Mouse (Mus musculus) gastrocnemius, postnatal 36 days (tissue): Measurements from ENCODE around the gene AL731706.1. TPM values are rescaled to one million over a fixed set of nuclear protein-coding genes. Genes with fewer than 3 reads are reported as not detected.
"Not testable (repeated sequence)": the region's sequence is repeated elsewhere in the genome, so short reads cannot be mapped to it uniquely, and the experiment has no call there.

ENCODE experiments used
- DNase-seq, 2 experiments: peaks; one replicate each; pipeline ENCODE4 v3.0.0; 2022
- intact Hi-C: fragments of 180-260 bp; cut with DNase I; formaldehyde crosslinking; loops from one replicate; pipeline ENCODE4 v1.15.1; 2025
- long read RNA-seq, 2 experiments: library from polyadenylated mRNA; stranded (forward); transcript quantifications; one replicate each; pipeline ENCODE4 v2.0.0; 2021
- total RNA-seq, 2 experiments: library from RNA; stranded (reverse); gene quantifications; 2 replicates each; pipeline ENCODE4 v1.2.3; 2021

Gene AL731706.1
- 10 to 100 TPM; 17.4 to 22.4 TPM for total RNA-seq
- long read RNA-seq, experiment 1, transcript AL731706.1-201 (3 exons, 944 nt), result major isoform, 89 of 91 reads
- long read RNA-seq, experiment 1, partial matches to known transcripts, result 2 of 91 reads
- long read RNA-seq, experiment 1, other reads (novel, unspliced or antisense), result 0 of 91 reads
- long read RNA-seq, experiment 2, transcript AL731706.1-201 (3 exons, 944 nt), result major isoform, 119 of 121 reads
- long read RNA-seq, experiment 2, partial matches to known transcripts, result 2 of 121 reads
- long read RNA-seq, experiment 2, other reads (novel, unspliced or antisense), result 0 of 121 reads

DNA sequence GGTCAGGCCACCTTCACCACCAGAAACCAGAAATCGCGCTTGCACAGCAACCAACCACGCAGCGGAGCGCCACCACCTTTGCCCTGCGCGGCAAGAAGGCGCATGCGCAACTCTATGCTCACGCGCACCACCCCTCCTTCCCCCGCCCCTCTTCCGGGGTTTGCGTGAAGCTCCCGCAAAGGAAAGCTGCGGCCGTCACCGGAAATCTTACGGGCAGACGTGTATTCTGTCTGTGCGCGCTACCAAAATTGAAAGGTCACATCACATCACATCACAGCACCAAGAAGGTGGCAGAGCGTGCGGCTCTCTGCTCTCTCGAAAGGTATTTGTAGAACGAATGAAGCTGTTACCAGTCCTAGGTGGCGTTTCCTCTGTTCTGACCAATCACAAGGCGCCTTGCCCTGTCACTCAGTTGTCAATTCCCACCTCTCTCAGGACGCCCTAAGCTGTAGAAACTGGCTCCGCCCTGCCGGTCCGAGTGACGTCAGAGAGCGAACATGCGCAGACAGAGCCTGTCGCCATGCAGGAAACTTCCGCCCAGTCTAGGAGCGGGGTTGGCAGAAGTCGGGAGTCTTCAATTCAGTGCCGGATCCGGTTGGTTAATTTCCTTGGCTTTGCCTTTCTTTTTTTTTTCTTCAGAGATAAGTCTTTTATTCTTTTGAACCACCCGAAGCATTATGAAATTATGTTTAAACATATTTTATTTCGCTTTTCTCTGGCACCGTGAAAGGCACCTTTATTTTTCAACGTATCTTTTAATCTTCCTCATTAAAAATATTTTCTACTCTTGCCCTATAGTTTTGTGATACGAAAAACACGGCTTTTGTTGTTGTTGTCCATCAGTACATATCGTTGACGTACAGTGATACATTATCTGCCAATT is at the start of gene AL731706.1, which contains the start of the genes Slx4ip and Mkks:
Gene AL731706.1, minus strand, starts transcription at position 322 of the 883 bp plus-strand sequence.
Gene Slx4ip, plus strand, starts transcription at position 151 of the 883 bp plus-strand sequence.
Gene Mkks, minus strand, starts transcription at position 322 of the 883 bp plus-strand sequence.
- peak; percentile 98 to 99 for DNase-seq
- intact Hi-C loops, result loop anchor here (5.0 kb wide), 1 partner anchor 221 kb away; no protein-coding TSS in a partner anchor

DNA sequence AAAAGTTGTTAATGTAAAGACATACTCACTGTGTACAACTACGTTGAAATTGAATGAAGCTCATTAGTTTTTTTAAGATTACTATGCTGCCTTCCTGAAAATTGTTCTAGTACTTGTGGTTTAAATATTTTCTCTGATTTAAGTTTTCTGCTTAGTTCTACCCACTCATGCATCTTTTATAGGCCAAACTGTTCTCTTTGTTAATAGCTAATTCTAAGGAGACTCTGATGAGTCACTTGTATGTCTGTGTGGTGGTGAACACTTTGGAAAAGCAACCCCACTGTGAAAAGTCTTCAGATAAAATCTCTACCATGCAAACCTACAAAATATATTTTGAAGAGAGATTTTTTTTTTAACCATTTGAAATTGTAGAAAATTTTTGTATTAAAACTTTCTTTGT is 47.1 kb upstream of the AL731706.1 start:
- DNase-seq, result no peak
- intact Hi-C loops, result no loop called here

DNA sequence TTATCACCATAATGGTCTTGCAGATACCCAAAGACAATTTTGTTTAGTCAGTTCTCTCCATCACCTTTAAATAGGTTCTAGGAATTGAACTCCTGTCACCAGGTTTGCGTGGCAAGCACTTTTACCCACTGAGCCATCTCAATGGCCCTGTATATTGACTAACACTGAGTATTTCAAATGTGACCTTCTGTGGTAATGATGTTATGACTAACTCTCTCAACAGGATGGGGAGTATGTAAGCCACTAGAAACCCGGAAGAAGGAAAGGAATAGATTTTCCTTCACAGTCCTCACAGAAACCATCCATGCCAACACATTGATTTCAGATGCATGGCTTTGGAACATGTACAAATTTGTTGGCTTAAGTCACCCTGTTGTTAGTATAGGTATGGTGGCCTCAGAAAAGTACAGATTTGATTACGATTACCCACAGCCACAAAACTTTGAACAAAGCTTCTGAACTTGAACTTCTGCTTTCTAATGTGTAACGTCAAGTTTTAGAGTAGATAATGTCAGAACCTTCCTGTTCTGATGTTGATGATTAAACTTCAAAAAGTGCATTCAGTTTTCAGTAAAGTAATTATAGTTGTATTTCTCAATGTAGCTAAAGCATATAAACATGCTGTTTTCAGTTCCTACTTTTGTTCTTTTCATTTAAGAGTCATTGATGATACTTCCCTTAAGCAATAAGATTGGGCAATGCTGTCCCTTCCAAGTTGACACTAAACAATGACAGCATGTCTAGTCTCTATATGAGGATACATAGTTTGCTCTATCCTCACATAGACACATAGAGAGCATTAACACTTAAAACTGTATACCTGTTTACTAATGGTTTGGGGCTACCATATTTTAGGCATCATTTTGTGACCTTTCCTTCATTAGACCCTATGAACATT is 45.5 kb upstream of the AL731706.1 start:
- intact Hi-C loops, result no loop called here
- no peak for DNase-seq

DNA sequence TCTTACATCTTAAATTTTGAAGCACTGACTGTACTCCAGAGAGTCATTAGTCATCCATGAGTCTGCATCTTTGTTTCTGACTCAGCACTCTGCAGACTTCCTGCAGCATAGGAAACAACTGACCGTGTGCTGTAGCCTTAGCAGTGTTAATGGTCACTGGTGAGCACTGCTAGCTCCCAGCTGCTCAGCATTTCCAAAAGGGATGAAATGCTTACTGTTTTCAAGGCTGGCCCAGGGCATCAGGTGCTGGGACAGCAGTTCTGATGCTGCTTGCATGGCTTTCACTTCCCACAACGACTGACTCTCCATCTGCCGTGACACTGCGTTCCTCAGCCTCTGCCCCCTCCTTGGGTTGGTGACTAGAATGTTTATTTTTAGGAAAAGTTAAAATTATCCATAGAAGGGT is 29.8 kb upstream of the AL731706.1 start:
- intact Hi-C loops, result no loop called here
- DNase-seq, result no peak

DNA sequence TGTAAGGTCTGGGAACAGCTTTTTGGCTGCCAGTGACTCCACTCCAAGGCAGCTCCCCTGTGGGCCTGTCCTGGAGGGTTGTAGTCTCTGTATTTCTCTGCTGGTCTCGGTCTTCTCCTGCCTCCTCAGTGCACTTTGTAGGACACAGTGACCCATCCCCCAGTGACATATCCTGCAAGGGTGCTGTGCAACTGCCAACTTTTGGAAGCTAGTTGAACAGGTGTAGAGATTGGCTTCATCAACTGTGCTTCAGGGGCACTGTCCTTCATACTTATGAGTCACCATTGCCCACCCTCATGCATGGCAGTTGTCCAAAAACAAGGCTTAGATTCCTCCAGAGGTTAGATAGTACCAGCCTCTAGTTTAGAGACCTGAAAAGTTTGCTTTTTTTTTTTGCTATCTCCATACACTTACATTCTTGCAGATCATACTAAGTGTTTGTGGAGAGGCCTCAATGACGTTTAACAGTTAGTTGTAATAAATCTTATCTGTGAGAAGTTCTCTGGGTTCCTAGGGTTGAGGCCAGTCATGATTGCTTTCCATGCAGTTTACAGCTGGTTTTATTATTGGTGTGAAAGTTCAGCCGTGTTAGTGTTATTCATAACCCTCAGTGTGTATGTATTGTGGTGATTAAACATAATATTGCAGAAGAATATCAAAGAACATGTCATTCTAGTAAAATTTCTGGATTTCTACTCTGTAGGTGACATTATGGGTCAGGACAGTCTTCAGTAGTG is 29.2 kb upstream of the AL731706.1 start:
- intact Hi-C loops, result no loop called here
- no peak for DNase-seq

DNA sequence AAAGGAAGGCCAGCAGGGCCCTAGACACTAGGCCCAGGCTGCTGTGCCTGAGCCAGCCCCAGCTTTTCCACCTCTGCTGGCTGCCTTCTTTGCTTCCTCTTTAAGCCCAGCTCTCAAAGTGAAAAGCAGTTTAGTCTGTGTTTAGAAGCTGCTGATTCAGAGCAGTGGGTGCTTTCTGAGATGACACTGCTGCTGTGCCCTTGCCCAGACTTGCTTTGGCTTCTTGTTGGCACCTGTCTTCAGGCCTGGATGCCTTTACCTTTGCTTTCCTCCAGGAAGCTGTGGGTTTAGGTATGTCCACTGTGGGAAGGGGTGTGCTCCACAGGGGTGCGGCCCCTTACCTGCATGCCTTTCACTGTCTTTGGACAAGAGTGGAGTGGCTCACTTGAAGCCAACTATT is 28.2 kb upstream of the AL731706.1 start:
- intact Hi-C loops, result loop anchor here (5.0 to 10.0 kb wide), 3 partner anchors 63 to 1025 kb away; no protein-coding TSS in a partner anchor

DNA sequence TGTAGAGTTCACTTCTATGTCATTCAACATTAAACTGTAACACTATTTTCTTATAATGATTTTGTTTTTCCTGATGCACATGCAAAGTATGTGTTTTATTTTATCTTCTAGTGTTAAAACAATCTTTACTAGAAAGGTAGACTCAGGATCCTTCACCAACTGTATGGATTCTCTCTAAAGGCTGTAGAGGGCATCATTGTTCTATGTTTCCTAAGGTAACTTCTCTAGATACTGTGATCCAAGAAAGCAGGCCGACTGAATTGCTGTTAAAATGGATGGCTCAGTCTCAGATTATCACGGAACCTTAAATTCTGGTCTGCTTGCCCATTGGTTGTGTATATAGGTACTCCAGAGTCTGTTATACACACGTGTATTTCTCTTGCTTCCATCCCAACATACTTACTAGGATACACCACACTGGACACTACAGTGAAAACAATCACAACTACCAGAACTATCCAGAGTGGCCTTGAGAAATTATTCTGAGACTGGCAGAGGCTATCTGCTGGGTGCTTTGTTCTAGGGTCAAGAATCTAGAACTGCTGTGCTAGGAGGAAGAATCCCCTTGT is 23.2 kb upstream of the AL731706.1 start:
- intact Hi-C loops, result loop anchor here (2.0 to 10.0 kb wide), 2 partner anchors 818 to 1030 kb away; no protein-coding TSS in a partner anchor
- DNase-seq, result no peak

More for the DNA sequence above, 28.2 kb upstream of the AL731706.1 start:
- DNase-seq, result peak in 1 of 2 experiments; percentile 15

DNA sequence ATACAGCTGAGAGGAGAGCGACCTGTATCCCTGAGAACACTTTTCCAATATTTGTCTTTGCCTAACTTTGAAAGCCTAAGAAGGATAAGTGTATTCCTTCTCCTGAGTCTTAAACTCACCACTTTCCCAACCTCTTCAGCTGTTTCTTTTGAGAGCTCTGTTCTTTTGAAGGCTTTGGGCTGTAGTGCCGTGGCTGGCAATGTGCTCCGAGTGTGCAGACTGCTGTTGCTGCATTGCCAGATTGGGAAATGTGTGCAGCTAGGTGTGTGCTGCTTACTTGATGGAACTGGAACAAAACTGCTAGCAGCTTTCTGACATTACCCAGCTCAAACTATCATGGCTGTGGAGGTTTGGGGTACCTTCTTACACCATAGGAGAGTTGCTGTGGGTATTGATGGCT is 21.8 kb upstream of the AL731706.1 start:
- intact Hi-C loops, result loop anchor here (10.0 kb wide), 1 partner anchor 1032 kb away; no protein-coding TSS in a partner anchor
- no peak for DNase-seq

DNA sequence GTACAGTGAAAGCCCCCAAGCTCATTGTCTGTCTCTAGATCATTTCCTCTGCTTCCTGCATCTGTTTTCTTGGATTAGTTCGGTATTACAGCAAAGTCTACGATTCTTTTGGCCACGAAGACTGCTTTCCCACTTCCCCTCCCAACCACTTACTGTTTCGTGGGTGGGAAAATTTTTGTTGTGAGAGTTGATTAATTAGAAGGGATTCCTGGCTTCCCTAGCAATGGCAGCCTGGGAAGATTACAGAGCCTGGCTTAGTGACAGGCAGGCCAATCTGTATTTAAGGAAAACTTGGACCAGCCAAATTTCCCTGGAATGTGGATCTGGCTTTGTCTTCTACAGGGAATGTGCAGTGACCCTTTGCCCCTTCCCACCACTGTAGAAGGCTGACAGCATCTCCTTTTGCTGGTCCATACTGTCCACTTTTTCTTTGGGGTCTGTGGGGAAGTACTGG is 20.8 kb upstream of the AL731706.1 start:
- intact Hi-C loops, result loop anchor here (10.0 kb wide), 1 partner anchor 1033 kb away; no protein-coding TSS in a partner anchor
- DNase-seq, result no peak

DNA sequence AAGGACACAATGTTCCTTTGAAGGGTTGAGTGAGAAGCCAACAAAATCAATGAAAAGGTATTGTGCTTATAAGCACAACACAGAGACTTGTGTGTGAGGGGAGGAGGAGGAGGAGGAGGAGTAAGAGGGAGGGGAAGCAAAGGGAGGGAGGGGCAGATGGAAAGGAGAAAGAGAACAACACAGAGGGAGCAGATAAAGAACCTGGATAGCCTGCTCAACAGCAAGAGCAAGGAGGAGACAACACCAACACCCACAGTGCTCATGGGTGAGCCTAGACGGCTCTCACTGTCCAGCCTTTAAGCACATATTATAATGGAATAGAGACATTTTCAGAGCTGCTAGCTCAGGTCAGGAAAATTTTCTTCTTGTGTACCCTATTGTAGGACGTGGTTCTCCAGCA is 18.1 kb upstream of the AL731706.1 start:
- intact Hi-C loops, result no loop called here
- DNase-seq, result no peak

DNA sequence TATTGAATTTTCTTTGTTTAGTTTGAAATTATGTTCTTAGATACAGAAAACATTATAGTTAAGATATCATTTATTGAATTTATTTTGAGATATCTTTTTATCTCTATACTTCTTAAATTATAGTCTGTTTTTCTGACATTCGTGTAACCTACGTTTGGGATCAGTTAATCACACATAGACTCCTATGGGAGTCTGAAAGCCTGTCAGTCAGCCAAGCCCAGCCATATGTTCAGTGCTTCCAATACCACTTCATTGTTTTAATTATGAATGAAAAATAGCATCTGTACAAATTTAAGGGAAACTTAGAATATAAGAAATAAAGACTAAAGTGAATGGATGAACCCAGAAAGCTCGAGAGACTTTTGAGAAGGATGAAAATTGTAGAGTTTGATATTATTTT is 17.4 kb upstream of the AL731706.1 start:
- DNase-seq, result no peak
- intact Hi-C loops, result no loop called here

DNA sequence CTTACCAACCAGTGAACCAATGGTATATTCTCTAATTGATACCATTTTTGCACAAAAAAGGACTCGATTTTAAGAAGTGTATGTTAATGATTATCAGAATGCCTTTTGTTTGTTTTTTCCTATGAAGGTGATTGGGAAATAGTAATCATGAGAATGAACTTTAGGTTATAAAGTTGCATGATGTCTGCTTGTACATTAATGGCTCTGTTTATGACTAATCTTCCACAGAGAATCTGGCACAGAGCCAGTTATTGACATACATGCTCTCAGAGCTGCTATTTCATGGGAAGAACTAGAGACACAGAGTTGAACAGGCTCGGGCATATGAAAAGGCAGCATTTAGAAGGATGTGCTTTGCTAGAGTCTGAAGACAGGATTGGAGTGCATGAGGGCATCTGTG is 4.9 kb upstream of the AL731706.1 start:
- no peak for DNase-seq
- intact Hi-C loops, result no loop called here

DNA sequence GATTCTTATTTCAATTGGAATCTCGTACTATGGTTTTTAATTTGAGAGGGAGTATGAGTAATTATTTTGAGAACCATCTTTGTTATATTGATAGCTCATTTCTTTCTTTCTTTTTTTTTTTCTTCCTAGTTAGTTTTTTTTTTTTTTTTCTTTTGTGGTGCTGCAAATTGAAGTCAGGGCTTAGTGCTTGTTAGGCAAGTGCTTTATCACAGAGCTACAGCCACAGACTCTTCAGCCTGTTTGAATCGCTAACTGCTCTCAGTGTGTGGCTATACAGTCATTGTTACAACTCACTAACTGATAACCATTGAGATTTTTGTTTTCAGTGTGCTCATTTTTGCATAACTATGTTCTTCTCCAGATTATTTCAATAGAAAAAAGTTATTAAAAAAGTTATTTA is 3.3 kb upstream of the AL731706.1 start:
- no peak for DNase-seq
- intact Hi-C loops, result loop anchor here (5.0 kb wide), 1 partner anchor 218 kb away; no protein-coding TSS in a partner anchor

DNA sequence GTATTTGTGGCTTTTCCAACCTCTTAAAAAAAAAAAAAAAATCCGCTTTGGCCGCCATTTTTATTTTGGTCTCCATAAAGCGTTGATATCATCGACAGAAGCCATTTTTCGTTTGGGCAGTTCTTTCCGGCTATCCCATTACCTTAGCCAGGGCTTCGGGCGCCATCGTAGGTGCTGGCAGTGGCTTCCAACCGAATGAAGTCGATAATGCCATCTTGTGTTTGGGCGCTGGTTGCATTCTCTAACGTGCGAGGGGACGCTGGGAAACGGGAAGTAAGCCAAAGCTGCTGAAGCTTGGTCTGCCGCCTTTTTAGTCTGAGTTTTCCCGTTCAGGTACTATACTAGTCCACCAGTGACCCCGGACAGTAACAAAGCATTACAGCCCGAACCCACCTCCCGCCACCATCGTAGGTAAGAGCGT is 772 bp upstream of the AL731706.1 start:
- peak; percentile 92 to 93 for DNase-seq
- intact Hi-C loops, result loop anchor here (5.0 kb wide), 1 partner anchor 220 kb away; no protein-coding TSS in a partner anchor

DNA sequence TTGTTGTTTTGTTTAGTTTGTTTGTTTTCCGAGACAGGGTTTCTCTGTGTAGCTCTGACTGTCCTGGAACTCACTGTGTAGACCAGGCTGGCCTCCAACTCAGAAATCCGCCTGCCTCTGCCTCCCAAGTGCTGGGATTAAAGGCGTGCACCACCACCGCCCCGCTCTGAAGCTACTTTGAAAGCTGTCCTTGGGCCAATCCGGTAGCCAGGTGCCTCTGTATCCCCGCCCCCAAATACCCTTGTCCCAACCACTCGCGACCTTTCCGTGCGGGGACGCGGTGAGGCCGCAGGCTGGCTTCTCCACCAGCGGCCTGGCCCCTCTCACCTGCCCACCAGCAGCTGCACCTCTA is 497 bp downstream of the AL731706.1 start:
- intact Hi-C loops, result loop anchor here (5.0 kb wide), 1 partner anchor 222 kb away; no protein-coding TSS in a partner anchor
- not testable (repeated sequence) for DNase-seq

DNA sequence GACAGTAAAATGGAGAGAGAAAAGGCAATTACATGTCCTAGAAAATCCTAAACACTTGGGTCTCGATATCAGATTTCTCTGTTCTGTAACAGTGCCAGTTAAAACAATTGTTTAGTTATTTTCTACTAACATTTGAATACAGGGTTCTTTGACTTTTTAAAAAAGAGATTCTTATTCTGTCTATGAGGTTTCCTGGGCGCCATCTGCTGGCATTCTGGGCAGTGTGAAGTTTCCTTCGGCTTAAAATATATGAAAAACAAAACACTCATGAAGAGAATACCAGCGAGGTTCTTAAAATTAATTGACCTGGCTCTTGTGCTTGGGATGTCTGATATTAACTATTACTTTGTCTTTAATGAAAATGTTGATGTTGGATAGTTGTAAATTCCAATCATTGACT is 4.3 kb downstream of the AL731706.1 start:
- intact Hi-C loops, result loop anchor here (10.0 kb wide), 2 partner anchors 152 to 402 kb away; no protein-coding TSS in a partner anchor
- DNase-seq, result no peak

DNA sequence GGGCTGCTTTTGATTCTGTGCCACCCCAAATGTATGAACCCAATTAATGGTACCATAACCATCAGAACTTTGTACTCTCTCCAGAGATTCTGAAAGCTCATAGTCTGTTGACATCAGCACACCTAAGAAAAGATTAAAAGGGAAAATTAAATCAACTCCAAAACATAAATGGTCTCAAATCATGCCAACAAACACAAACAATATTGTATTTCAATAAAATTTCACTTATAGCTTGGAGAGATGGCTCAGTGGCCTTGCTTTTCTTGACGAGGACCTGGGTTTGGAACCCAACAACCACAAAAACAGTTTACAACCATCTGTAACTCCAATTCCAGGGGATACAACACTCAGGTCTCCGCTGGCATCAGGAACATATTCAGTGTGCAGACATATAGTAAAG is 5.6 kb downstream of the AL731706.1 start, which contains the start of gene AL731706.2:
Gene AL731706.2, minus strand, starts transcription at position 101 of the 400 bp plus-strand sequence.
- intact Hi-C loops, result loop anchor here (10.0 kb wide), 2 partner anchors 151 to 401 kb away; no protein-coding TSS in a partner anchor

More for the DNA sequence above, 5.6 kb downstream of the AL731706.1 start, which contains the start of gene AL731706.2:
- DNase-seq, result no peak
